Mouse (Mus musculus) layer of hippocampus, adult 11-12 months (tissue): Measurements from ENCODE around the gene Gm20388.

ENCODE experiments used
- DNase-seq: peaks from one replicate; pipeline ENCODE4 v3.0.0; 2022; ENCODE audit warnings: low spot score

The Gm20388 gene

DNA sequence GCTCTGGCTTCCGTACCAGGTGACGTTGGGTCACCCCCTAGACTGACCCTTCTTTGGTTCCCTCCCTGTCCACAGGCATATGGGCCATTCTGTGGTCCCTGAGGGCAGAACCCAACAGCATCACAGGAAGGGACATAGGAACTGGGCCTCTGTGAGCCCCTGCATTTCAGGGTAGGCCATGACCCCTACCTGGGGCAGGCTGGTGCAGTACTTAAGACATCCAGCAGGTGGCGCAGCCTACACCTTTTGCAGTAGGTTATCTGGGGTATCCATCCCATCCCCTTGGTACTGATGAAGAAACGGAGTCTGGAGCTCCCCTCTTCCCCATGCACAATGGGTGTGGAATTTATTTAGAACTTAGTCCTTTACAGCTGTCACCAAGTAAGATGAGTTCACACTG lies 1783.8 kb downstream of the Gm20388 start:
- peak; percentile 70 for DNase-seq

GRCm38 (mm10) chr8:121695585-121696184 lies 1785.0 kb downstream of the Gm20388 start:
- no peak for DNase-seq

DNA sequence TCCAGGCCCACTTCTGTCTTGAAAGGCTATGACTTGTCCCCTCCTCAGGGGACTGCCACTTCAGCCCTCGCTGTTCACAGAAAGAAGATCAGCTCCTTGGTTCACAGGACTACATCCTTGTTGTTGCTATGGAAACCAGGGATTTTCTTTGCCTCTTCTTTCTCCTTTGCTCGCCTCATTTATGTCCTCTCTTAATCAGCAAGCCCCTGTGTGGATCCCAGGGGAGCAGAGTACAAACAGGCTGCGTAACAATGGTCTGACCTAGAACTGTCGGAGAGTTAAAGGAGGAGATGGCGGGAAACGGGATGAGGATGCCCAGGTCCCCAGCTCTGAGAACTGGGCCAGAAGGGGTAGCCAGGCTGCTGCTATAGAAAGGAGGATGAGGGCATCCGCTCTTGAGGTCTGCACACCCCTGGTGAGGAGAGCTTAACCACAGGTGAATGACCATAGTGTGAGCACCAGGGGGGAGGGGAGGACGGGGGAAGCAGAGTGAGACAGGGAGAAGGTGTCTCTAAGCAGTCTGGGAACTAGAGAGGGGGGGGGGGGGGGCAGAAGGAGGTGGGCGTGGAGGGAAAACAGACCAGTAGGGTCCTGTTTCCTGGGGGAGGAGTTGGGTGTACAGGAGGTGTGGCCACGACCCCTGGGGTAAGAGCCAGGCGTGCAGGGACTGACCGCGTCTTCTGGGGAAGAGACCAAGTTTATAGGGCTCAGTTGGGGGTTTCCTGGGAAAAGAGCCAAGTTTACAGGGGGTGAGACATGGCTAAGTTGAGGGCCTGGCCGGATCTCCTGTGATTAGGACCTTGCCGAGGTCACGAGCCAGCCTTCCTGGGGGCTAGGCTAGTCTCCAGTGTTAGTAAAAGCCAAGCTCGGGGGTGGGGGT lies 1787.3 kb downstream of the Gm20388 start:
- DNase-seq, result no peak

GRCm38 (mm10) chr8:121698615-121699101 lies 1788.0 kb downstream of the Gm20388 start:
- no peak for DNase-seq

DNA sequence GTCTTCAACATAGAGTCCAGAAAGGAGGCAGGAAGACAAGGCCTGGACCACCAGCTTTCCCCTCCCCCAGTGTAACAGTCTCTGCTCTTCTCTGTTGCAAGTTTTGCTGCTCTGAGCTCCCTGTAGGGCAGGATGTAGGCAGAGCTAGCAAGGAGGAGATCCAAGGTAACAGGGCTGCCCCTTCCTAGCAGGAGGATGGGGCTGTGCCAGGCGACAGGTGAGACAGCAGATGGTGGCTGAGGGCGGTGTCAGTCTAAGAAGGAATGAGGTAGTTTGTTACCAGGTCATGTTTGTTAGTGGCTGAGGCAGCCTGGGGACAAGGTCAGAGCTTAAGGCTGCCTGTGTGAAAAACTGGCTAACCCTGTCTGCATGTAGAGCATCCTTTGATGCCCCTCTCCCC lies 1789.3 kb downstream of the Gm20388 start:
- DNase-seq, result no peak

- no peak for DNase-seq
Observed at GRCm38 (mm10) chr8:121705174-121705573, 1794.5 kb downstream of the Gm20388 start.

GRCm38 (mm10) chr8:121706956-121707355 lies 1796.3 kb downstream of the Gm20388 start:
- no peak for DNase-seq

DNA sequence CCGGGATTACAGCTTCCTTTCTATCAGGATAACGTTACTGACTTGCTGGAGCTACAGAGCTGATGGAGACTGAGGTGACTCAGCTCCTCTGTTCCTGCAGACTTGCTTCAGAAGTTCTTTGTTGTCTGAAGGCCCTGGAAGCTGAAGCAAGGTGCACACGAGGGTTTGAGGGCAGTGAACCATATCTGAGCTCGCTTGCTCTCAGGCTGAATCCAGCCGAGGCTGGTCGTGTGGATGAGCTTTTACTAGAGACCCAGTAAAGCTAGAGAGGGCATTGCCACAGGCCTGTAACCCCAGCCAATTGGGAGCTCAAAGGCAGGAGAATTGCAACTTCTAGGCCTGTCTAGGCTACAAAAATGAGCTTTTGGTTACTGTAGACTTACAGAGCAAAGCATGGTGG lies 1797.8 kb downstream of the Gm20388 start:
- no peak for DNase-seq

DNA sequence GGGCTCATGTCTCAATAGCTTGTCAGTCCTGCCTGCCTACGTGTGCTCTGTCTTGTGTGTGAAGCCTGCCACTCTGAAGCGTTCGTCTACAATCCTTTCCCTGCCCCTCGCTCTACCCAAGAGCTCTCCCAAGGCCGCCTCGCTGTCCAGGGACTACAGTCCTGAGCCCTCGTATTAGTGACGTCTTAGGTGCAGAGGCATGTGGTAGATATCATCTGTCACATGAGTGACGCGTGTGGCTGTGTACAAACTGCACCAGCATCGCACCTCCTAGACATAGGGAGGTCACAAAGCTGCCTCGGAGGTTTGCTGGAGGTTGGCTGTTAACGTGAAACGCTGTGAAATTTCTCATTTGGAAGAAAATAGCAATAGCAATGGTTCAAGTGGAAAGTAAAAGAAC lies 1806.9 kb downstream of the Gm20388 start:
- DNase-seq, result no peak

DNA sequence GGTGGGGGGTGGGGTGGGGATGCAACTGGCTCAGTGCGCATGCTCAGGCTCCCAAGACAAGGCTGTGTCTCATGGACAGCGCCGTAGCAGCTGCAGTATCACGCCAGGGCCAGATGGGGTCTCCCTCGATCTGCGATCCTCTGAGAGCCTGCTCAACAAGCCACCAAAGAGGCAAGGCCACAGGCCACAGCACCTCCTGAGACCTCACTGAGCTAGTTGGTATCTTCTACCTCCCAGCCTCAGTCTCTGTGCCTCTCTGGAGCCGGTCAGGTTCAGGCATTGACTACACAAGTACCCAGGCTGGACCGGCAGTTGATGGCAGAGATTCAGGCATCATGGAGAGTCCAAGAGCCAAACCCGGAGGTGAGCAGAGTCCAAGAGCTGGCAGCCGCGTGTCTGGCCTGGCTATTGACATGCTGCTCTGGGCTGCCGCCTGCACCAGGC lies 1807.4 kb downstream of the Gm20388 start:
- DNase-seq, result peak; percentile 96

- DNase-seq, result no peak
Observed at GRCm38 (mm10) chr8:121718925-121719324, 1808.3 kb downstream of the Gm20388 start.

DNA sequence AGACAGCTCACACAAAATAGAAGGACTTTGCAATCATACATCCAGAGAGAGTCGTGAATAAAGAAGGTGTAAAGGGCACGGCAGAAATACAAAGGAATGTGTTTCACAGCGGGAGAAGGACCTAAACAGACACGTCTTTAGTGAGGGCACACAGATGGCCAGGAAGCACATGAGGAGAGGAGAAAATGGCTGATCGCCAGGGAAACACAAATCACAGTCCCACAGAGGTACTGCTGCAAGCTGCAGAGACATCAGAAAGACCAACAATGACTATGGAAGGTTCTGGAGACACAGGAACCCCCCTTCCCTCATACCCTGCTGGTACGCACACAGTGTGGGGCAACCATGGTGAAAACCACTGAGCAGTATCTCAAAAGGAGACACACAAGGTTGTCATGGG lies 1810.4 kb downstream of the Gm20388 start:
- no peak for DNase-seq

- peak; percentile 48 for DNase-seq
Observed at GRCm38 (mm10) chr8:121723846-121724245, 1813.2 kb downstream of the Gm20388 start.

DNA sequence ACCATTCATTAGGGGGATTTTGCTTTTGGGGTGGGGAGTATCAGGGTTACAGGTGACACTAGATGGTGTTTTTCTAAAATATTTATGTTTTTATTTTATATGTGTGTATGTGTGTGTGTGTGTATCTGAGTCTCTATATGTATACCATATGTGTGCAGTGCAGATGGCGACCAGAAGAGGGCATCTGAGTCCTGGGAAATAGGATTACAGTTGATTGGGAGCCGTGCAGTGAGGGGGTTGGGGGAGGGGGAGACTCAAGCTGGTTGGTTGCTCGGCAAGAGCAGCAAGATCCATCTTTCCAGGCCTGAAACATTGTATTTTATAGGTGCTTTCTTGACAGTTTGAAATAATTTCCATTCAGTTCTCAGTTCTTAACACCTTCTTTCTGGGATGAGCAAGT lies 1816.5 kb downstream of the Gm20388 start:
- no peak for DNase-seq

GRCm38 (mm10) chr8:121729323-121729722 lies 1818.7 kb downstream of the Gm20388 start, which contains the start of gene Jph3:
Jph3 (plus strand) TSS chr8:121729623.
- no peak for DNase-seq

DNA sequence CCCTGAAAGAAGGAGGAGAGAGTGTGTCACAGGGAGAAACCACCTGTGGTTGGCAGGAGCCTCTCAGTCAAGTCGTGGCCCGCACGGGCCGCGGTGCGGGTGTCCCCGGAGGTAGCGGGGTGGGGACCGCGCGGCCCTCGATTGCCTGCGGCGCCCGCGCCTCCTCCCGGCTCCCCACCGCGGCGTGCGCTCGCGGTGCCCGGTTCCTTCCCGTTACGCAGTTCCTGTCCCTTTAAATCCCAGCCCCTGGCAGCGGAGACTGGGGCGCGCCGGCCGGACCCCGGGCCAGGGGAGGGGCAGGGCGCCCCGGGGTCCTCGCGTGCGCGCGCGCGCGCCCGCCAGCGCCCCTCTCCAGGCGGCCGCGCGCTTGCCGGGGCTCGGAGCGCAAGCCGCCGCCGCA lies 1819.1 kb downstream of the Gm20388 start:
- DNase-seq, result no peak

GRCm38 (mm10) chr8:121730170-121730569 lies 1819.5 kb downstream of the Gm20388 start:
- DNase-seq, result no peak

DNA sequence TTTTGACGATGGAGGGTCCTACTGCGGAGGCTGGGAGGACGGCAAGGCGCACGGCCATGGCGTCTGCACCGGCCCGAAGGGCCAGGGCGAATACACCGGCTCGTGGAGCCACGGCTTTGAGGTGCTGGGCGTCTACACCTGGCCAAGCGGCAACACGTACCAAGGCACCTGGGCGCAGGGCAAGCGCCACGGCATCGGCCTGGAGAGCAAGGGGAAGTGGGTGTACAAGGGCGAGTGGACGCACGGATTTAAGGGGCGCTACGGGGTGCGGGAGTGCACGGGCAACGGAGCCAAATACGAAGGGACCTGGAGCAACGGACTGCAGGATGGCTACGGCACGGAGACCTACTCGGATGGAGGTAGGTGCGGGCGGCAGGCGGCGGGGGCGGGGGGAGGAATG lies 1820.0 kb downstream of the Gm20388 start:
- no peak for DNase-seq

GRCm38 (mm10) chr8:121731060-121731459 lies 1820.4 kb downstream of the Gm20388 start:
- DNase-seq, result no peak

DNA sequence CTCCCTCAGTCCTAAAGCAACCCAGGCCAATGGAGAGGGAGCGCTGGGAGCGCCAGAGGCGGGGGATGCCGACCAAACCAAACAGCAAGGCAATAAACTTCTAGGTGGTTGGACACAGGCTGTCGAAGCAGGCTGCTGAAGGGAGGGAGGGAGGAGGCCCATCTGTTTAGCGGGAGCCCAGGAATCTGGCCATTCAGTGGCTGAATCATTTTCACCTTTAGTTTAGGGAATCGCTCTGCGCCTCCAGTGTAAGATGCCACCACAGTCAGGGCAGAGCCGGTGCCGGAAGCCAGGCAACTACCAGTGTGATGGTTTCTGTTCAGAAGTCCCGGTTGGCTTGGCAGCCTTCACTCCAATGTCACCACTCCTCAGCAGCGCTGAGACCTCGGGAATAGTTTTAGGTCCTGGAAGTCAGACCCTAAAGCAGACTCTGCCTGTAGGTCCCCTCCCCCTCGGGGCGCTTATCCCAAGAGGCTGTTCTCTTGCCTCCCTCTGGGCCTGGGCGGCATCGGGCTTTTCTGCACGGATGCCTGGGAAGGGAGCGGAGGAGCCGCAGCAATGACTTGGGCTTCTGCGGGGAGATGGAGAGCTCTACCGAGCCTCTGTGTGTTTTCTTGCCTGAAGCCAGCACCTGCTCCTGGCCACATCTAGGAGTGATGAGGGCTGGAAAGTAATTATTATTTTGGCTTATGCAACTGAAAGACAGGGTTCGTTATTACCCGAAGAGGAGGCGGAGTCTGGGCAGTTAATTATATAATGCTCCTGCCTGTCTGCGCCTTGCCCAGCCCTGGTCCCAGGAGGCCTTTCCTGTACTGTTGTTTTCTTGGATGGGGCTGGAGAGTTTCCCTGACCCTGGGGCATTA lies 1821.1 kb downstream of the Gm20388 start:
- peak; percentile 69 for DNase-seq

DNA sequence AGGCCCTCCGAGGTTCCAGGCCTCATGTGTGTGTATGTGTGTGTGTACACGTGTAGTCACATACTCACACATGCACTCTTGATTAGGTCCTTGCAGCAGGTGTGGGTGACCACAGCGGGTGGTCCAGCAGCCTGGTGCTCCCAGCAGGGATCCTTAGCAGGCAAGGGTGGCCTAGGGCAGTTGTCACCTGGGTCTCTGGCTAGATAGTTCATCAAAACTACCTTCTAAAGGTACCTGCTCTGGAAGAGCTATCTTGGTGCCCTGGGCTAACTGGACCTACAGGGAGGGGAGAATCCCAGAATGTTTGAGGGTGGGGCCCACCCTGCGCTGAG lies 1821.7 kb downstream of the Gm20388 start:
- no peak for DNase-seq

DNA sequence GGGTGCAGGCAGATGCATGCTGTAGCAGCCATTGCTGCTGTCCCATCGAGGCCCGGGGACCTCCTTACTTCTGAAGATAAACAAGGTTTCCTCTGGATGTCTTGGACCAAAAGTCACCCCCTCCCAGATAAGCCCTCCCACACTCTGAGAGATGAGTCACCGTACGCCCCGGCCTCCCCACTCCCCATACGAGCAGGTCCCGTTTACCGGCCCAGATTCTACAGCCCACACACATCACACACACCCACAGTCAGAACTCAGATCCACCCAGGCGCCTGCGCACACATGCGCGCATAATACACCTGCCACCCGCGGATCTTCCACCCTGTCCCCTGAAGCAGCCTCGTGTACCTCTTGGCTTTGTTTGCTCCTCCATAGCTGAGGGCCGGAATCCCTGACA lies 1823.6 kb downstream of the Gm20388 start:
- DNase-seq, result peak; percentile 59
